Mouse (Mus musculus) cerebral cortex, adult 2 months (tissue): ENCODE measurements around the gene Mtmr2.

Source experiments
- WGBS: fragments of 180-500 bp; shearing (Covaris S2); methylation state at CpG from one replicate; pipeline ENCODE4 v1.1.7; 2018; 5-methylcytosine and 5-hydroxymethylcytosine counted together

Mtmr2 gene

GRCm38 (mm10) chr9:13748404-13748797 lies at the start of gene Mtmr2:
TSS of gene Mtmr2 (plus strand) at chr9:13748410.
- 29% methylated on average over 2 of the region's 2 CpGs for WGBS

GRCm38 (mm10) chr9:13699061-13699780 lies 49.0 kb upstream of the Mtmr2 start:
- WGBS, result 81% methylated on average over 14 of the region's 14 CpGs

GRCm38 (mm10) chr9:13699781-13700116 lies 48.5 kb upstream of the Mtmr2 start:
- WGBS, result 79% methylated on average over 5 of the region's 5 CpGs

- 96% methylated on average over 12 of the region's 12 CpGs for WGBS
Measured at GRCm38 (mm10) chr9:13701773-13702172, 46.4 kb upstream of the Mtmr2 start.

GRCm38 (mm10) chr9:13703100-13703499 lies 45.1 kb upstream of the Mtmr2 start:
- WGBS, result 86% methylated on average over 2 of the region's 2 CpGs

GRCm38 (mm10) chr9:13704917-13705316 lies 43.3 kb upstream of the Mtmr2 start:
- WGBS, result 92% methylated on average over 4 of the region's 4 CpGs

- WGBS, result 74% methylated on average over 3 of the region's 3 CpGs
Measured at GRCm38 (mm10) chr9:13707066-13707555, 41.1 kb upstream of the Mtmr2 start.

- WGBS, result 56% methylated on average over 5 of the region's 5 CpGs
Measured at GRCm38 (mm10) chr9:13709436-13709835, 38.8 kb upstream of the Mtmr2 start.

- 85% methylated on average over 2 of the region's 2 CpGs for WGBS
Measured at GRCm38 (mm10) chr9:13715891-13716290, 32.3 kb upstream of the Mtmr2 start.

- WGBS, result 23% methylated on average over 8 of the region's 8 CpGs
Measured at GRCm38 (mm10) chr9:13716316-13717099, 31.7 kb upstream of the Mtmr2 start.

GRCm38 (mm10) chr9:13748798-13749674 lies 826 bp downstream of the Mtmr2 start:
- WGBS, result under 1% methylated on average over 60 of the region's 60 CpGs

GRCm38 (mm10) chr9:13749675-13749998 lies 1.4 kb downstream of the Mtmr2 start:
- WGBS, result under 1% methylated on average over 7 of the region's 7 CpGs

- WGBS, result 52% methylated on average over 4 of the region's 4 CpGs
Measured at GRCm38 (mm10) chr9:13752543-13752942, 4.3 kb downstream of the Mtmr2 start.

- WGBS, result 83% methylated on average over 3 of the region's 3 CpGs
Measured at GRCm38 (mm10) chr9:13760430-13760829, 12.2 kb downstream of the Mtmr2 start.

GRCm38 (mm10) chr9:13765624-13766023 lies 17.4 kb downstream of the Mtmr2 start:
- 53% methylated on average over 2 of the region's 2 CpGs for WGBS

- WGBS, result 77% methylated on average over 7 of the region's 7 CpGs
Measured at GRCm38 (mm10) chr9:13766570-13766969, 18.4 kb downstream of the Mtmr2 start.

GRCm38 (mm10) chr9:13774732-13775131 lies 26.5 kb downstream of the Mtmr2 start:
- WGBS, result 71% methylated on average over 1 of the region's 1 CpGs

- 78% methylated on average over 1 of the region's 1 CpGs for WGBS
Measured at GRCm38 (mm10) chr9:13781985-13782384, 33.8 kb downstream of the Mtmr2 start.

GRCm38 (mm10) chr9:13790864-13791263 lies 42.7 kb downstream of the Mtmr2 start:
- WGBS, result 96% methylated on average over 8 of the region's 8 CpGs

- 68% methylated on average over 1 of the region's 1 CpGs for WGBS
Measured at GRCm38 (mm10) chr9:13794302-13794701, 46.1 kb downstream of the Mtmr2 start.

- WGBS, result 92% methylated on average over 2 of the region's 2 CpGs
Measured at GRCm38 (mm10) chr9:13794756-13795155, 46.5 kb downstream of the Mtmr2 start.

GRCm38 (mm10) chr9:13804480-13804879 lies 56.3 kb downstream of the Mtmr2 start:
- 54% methylated on average over 1 of the region's 1 CpGs for WGBS
